Mouse (Mus musculus) bone marrow, adult 2 months (tissue): ENCODE data around the gene Gpc6.

Experiments
- CTCF ChIP-seq: fragments of 200-500 bp; IDR thresholded peaks from 2 replicates; pipeline ENCODE4 v1.5.1; 2011; ENCODE audit warnings: low read length, control low read depth; ENCODE audit not compliant: control insufficient read depth, insufficient read depth
- POLR2A ChIP-seq: fragments of 200-500 bp; IDR thresholded peaks from 2 replicates; pipeline ENCODE4 v1.6.1; 2011; ENCODE audit warnings: low read depth, mild to moderate bottlenecking, control low read depth, low read length, borderline replicate concordance; ENCODE audit not compliant: control insufficient read depth

DNA sequence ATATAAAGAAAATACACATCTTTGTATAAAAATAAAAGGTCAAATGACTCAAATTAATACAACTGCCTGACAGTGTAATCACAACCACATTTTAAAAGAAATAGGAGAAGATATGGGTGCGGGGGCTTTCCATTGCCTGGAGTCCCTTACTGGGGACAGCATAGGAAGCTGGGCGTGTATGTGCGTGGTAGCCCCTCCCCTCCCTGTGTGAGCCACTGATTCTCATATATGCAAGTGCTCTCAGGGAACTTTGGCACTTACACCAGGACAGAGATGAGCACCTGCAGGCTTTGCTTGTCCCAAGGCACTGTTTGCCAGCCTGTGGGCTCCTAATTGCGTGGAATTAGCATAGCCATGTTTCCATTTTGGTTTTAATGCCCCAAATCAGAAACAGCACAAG lies 644.2 kb downstream of the Gpc6 start:
- TF ChIP-seq CTCF, result no peak
- TF ChIP-seq POLR2A, result no peak
